Mouse (Mus musculus) thymus, adult 2 months (tissue): ENCODE data around the gene Gm11236.
"Not testable (repeated sequence)": the region's sequence is repeated elsewhere in the genome, so short reads cannot be mapped to it uniquely, and the experiment has no call there.

Experiments
- CTCF ChIP-seq: fragments of 200-500 bp; IDR thresholded peaks from 2 replicates; pipeline ENCODE4 v1.5.1; 2012; ENCODE audit warnings: mild to moderate bottlenecking, control low read depth, low read length, moderate library complexity, borderline replicate concordance; ENCODE audit not compliant: control insufficient read depth, poor library complexity, insufficient read depth; ENCODE audit errors: extremely low read depth
- POLR2A ChIP-seq: fragments of 200-500 bp; IDR thresholded peaks from 2 replicates; pipeline ENCODE4 v1.6.1; 2012; ENCODE audit warnings: mild to moderate bottlenecking, low read length, control low read depth, moderate library complexity; ENCODE audit not compliant: control insufficient read depth, poor library complexity, insufficient read depth; ENCODE audit errors: extremely low read depth

DNA sequence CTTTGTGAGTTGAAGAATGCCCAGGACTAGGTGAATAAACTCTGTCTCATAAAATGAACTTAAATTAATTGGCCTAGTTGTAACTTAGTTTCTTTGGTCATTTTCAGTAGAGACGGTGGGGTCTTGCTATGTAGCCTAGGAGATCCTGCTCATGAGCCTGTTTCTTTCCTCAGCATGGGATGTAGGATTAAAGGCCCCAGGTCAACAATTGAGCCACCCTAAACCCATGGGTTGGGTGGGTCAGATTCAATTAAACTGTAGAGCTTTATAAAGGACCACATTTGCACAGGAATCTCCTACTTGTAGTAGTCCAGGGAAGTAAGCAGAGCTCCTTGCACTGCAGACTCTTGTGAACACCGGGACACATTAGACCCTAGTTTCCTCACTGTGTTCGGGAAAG lies 30.3 kb upstream of the Gm11236 start, which contains the start of gene Gm11238:
- not testable (repeated sequence) for TF ChIP-seq CTCF, POLR2A
